Mouse (Mus musculus) left cerebral cortex, adult 18-20 months (tissue): ENCODE data around the gene Dmbt1. TPM values are rescaled to one million over a fixed set of nuclear protein-coding genes. Genes with fewer than 3 reads are reported as not detected.
"Not testable (repeated sequence)": the region's sequence is repeated elsewhere in the genome, so short reads cannot be mapped to it uniquely, and the experiment has no call there.

Source experiments
- DNase-seq, 2 experiments: peaks; one replicate each; pipeline ENCODE4 v3.0.0; 2021 to 2022; ENCODE audit warnings: low spot score in 2 of 2, mixed read lengths in 1 of 2
- long read RNA-seq, 2 experiments: library from polyadenylated mRNA; stranded (forward); transcript quantifications; one replicate each; pipeline ENCODE4 v2.0.0; 2021
- total RNA-seq, 2 experiments: library from RNA; stranded (reverse); gene quantifications; 2 replicates each; pipeline ENCODE4 v1.2.3; 2021

Gene Dmbt1
- not detected for total RNA-seq
- long read RNA-seq, experiment 1: 0 reads
- long read RNA-seq, experiment 2: 0 reads

GRCm38 (mm10) chr7:131031755-131032154, at the start of gene Dmbt1:
Dmbt1 (plus strand) TSS chr7:131032053.
- DNase-seq: no peak

DNA sequence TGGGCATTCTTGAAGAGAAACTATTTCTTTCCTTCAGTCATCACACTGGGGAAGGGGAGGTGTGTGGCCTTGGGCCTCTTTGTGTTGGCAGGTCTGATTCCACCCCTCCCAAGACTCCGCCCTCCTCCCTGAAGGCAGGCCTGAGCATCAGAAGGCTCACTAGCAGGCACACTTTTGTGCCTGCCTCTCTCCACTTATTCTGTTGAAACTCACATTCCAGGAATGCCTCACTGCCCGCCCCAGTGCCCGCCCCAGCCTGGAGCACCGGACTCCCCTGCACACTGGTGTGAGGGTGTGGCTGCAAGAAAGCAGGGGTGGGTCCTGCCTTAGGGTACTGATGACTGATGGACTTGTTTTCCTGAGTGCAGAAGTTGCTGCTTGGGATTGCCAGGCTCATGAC, 49.5 kb upstream of the Dmbt1 start:
- no peak for DNase-seq

GRCm38 (mm10) chr7:130982881-130983280, 49.0 kb upstream of the Dmbt1 start:
- no peak for DNase-seq

DNA sequence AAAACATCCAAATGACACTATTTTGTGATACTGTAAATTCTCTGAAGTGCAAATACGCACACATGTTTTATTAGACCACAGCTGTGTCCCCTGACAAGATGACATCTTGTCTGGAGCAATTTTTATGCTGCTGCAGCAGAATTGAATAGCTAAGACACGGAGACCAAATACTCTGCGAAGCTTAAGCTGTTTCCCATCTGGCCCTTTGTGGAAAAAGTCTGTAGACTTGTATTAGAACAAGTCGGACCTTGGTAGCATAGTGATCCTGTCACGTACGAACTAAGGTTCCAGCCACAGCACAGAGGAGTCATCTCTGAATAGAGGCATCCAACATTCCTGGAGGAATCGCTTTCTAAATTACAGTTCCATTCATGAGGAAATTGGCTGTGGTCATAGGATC, 47.6 kb upstream of the Dmbt1 start:
- no peak for DNase-seq

GRCm38 (mm10) chr7:130985193-130985592, 46.7 kb upstream of the Dmbt1 start:
- DNase-seq: no peak

GRCm38 (mm10) chr7:130985716-130986115, 46.1 kb upstream of the Dmbt1 start:
- no peak for DNase-seq

DNA sequence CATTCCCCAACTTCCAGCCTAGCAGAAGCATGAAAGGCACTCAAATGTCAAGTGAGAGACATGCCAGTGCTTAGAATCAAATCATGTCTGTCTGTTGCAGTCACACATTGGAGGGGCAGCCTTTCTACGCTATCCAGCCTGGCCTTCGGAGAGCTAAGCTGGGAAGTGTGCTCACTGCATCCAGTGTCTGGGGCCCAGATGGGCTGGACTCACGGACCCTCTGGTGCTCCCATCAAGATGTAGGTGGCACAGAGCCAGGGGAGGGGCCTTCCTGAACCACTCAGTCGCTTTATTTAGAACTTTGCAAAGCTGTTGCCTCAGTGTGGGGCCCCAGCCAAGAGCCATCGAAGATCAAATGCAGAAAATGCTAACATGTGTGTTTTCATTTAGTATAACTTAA, 43.7 kb upstream of the Dmbt1 start:
- DNase-seq: no peak

- DNase-seq: no peak
Observed at GRCm38 (mm10) chr7:130989371-130989770, 42.5 kb upstream of the Dmbt1 start.

- DNase-seq: no peak
Observed at GRCm38 (mm10) chr7:130991174-130991789, 40.6 kb upstream of the Dmbt1 start.

DNA sequence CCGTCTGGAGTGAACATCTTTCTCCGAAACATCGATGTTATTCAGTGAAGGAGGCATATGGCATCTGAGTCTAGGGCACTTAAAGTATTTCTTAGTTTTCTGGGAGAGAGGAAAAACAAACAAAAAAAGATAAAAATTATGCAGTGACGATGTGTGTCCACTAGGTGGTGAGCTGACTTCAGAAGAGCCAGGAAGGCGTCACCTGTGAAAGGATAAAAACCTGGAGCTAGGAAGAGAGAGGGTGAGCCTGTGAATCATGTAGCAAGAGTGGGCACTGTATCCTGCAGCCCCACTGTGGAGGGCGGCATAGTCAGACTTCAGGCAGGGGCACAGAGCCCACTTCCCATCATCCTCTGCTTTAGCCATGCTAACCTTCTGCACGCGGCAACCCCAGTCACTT, 37.9 kb upstream of the Dmbt1 start:
- DNase-seq: no peak

GRCm38 (mm10) chr7:131001976-131002726, 29.7 kb upstream of the Dmbt1 start:
- DNase-seq: no peak

GRCm38 (mm10) chr7:131004071-131004470, 27.8 kb upstream of the Dmbt1 start:
- no peak for DNase-seq

- DNase-seq: no peak
Observed at GRCm38 (mm10) chr7:131007221-131007620, 24.6 kb upstream of the Dmbt1 start.

DNA sequence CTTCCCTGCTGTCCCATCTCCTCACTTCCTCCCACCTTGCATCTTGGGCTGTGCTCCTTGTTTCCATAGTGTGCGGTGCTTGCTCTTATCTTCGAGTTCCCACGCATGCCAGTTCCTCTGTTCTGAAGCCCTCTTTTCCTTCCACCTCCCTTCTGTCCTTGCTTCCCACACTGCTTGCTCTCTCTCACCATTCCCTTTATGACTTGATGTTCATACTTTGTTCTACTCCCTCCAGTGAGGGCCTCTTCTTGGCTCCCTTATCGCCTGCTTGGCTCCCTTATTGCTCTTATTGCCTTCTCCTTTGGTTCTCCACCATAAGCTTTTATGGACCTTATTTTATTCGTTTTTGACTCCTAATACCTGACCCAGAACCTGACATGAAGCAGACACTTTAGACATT, 22.7 kb upstream of the Dmbt1 start:
- DNase-seq: no peak

DNA sequence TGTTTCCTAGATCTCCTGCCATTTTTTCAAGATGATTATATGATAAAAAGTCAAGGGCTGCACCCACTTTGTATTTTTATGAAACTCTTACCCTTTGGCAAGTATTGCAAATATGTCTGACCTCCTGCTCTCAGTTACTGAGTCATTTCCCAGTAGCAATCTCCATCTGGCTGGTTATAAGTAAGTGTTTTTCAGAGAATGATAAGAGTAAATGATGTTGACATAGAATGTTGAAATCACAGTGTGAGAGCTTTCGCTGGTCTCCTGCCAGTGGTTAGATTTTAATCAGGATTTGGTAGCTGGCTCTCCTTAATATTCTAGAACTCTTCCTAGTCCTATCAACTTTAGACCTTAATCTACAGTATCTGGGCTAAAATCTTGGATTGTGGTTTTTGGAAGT, 20.0 kb upstream of the Dmbt1 start:
- DNase-seq: no peak

- DNase-seq: no peak
Observed at GRCm38 (mm10) chr7:131019181-131019580, 12.7 kb upstream of the Dmbt1 start.

DNA sequence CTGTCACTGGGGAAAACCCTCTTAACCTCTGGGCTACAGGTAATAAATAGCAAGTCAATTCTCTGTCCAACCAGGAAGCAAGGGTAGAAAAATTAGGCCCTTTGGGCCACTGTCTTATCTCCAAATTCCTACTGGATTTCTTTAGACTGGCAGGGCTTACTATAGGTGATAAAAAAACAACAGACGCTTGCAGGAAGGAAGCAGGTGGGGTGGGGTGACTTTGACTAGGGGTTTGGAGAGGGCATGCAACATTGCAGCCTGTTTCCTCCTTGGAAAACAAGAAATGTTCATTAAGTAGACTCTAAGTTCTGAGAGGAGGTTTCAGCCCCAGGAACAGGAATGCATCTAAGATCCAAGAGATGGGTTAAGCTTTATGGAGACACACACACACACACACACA, 7.0 kb upstream of the Dmbt1 start:
- no peak for DNase-seq

GRCm38 (mm10) chr7:131027557-131027956, 4.3 kb upstream of the Dmbt1 start:
- no peak for DNase-seq

DNA sequence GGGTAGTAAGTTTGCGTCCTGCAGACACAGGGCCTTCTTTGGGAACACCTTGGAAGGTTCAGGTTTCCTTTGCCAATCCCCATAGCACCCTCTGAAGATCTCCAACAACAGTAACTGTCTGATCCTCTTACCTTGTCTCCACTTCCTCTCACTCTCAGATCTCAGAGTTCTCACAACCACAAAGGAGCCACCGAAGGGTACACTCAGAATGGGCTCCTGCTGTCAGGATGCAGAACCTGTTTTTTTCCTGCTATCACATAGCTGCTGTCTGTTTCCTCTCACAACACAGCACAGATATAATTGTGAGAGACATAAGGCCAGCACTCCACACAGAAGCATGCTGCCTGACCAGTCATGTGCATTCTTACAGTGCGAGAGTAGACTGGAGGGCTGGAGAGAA, 4.5 kb downstream of the Dmbt1 start:
- no peak for DNase-seq

DNA sequence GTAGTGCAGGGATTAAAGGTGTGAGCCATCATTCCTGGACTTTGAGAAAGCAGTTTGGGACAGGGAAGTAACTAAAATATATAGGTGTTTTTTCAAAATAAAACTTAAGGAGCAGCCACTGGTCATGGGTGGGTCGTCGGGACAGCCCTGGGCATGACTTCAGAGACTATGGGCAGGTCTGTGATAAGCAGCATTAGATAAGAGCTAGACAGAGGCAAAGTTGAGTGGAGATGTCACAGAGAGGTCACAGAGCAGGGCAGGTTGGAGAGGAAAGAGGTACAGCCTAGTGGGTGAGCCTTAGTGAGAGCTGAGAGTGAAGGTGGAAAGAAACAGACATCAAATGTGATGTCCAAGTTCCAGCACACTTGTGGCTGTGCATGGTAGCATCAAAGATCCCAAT, 5.2 kb downstream of the Dmbt1 start:
- DNase-seq: no peak

DNA sequence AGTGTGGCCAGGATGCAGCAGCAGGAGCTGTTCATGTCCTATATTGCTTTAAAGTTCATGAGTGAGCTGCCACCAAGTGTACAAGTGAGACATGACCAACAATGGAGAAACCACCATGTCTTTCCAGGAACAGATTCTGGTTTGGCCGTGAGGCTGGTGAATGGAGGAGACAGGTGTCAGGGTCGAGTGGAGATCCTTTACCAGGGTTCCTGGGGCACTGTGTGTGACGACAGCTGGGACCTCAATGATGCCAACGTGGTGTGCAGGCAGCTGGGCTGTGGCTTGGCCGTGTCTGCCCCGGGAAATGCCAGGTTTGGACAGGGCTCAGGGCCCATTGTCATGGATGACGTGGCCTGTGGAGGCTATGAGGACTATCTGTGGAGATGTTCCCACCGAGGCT, 8.9 kb downstream of the Dmbt1 start:
- not testable (repeated sequence) for DNase-seq

- DNase-seq: no peak
Observed at GRCm38 (mm10) chr7:131042657-131043056, 10.8 kb downstream of the Dmbt1 start.

GRCm38 (mm10) chr7:131045258-131045835, 13.5 kb downstream of the Dmbt1 start:
- not testable (repeated sequence) for DNase-seq
